Mouse (Mus musculus): ENCODE data around the gene Idh2.

- TF ChIP-seq MAFK (IDR thresholded peaks at IDR 0.05; ENCODE audit: insufficient read depth, low read depth, low read length) (no peak), ZC3H11A (IDR thresholded peaks at IDR 0.05; ENCODE audit: borderline replicate concordance, low read depth, low read length) (no peak)
These were observed 39.1 kb downstream of the Idh2 start for GRCm38 (mm10) chr7:80075946-80076583.
